Mouse (Mus musculus) heart, postnatal 0 days (tissue): ENCODE measurements around the gene 2310022A10Rik.

Source experiments
- CTCF ChIP-seq: IDR thresholded peaks from 2 replicates; pipeline ENCODE4 v1.5.1; 2016; ENCODE audit warnings: antibody characterized with exemption, control low read depth, low read depth
- EP300 ChIP-seq: IDR thresholded peaks from 2 replicates; pipeline ENCODE4 v1.6.1; 2016; ENCODE audit warnings: antibody characterized with exemption, low read depth

- TF ChIP-seq CTCF = no peak
- TF ChIP-seq EP300 = no peak
Measured at GRCm38 (mm10) chr7:27560291-27560887, 7.4 kb downstream of the 2310022A10Rik start.
